Comparison of ENCODE assay signal across 1 mouse cellular context in genomic region chr9:48806591-48806990, GRCm38 (mm10).
A peak's percentile ranks its signal among the peaks of the same experiment; 100 is the strongest.
TF ChIP-seq lines count a peak whose summit lies in the region.

No protein-coding gene starts in this region.

TF ChIP-seq in MEL, 35 proteins besides CTCF, POLR2A, EP300 and RAD21 (continued from another document):
- peak; percentile 48 for TF ChIP-seq MYB (IDR thresholded peaks at IDR 0.05; ENCODE audit: low read depth, low read length)
- no peak for TF ChIP-seq GABPA (IDR thresholded peaks at IDR 0.05; ENCODE audit: low read depth, low read length)
- TF ChIP-seq POLR2AphosphoS2 (IDR thresholded peaks at IDR 0.05; ENCODE audit: low read length), result no peak
- TF ChIP-seq MAFK (IDR thresholded peaks at IDR 0.05; ENCODE audit: borderline replicate concordance, low read depth, low read length), result 0 out of 2 replicates have a peak, but pooled peaks have one; percentile 36
- TF ChIP-seq MAZ (IDR thresholded peaks at IDR 0.05; ENCODE audit: low read depth, low read length), result no peak; the same call in 1 of the 2 replicates
- TF ChIP-seq ZNF384 (IDR thresholded peaks at IDR 0.05; ENCODE audit: low read depth, low read length), result peak; percentile 88
- TF ChIP-seq TCF12 (IDR thresholded peaks at IDR 0.05; ENCODE audit: low read depth, low read length), result peak; percentile 56; the same call in 1 of the 2 replicates
- TF ChIP-seq USF1 (IDR thresholded peaks at IDR 0.05; ENCODE audit: low read depth, low read length), result no peak
- TF ChIP-seq UBTF (IDR thresholded peaks at IDR 0.05; ENCODE audit: borderline replicate concordance, insufficient read depth, low read depth, low read length), result no peak
- TF ChIP-seq ZC3H11A (IDR thresholded peaks at IDR 0.05; ENCODE audit: low read depth, low read length), result no peak
- TF ChIP-seq MXI1 (IDR thresholded peaks at IDR 0.05; ENCODE audit: low read depth, low read length), result no peak
- TF ChIP-seq SMC3 (IDR thresholded peaks at IDR 0.05; ENCODE audit: low read depth, low read length), result no peak
- TF ChIP-seq POLR2AphosphoS5 (IDR thresholded peaks at IDR 0.05; ENCODE audit: borderline replicate concordance, low read depth, low read length), result no peak
- TF ChIP-seq BHLHE40 (IDR thresholded peaks at IDR 0.05; ENCODE audit: borderline replicate concordance, low read depth, low read length), result no peak
- no peak for TF ChIP-seq TBP (IDR thresholded peaks at IDR 0.05; ENCODE audit: low read depth, low read length)
